In genomic region chr13:40606405-40607271, GRCm38 (mm10) we compare ENCODE assay signal across 9 mouse cellular contexts.
DNase-seq lines count a peak whose midpoint lies in the region; ATAC-seq and TF ChIP-seq lines count a peak whose summit lies in the region.
"Had no signal": no experiment of that assay in that cellular context is flagged by ENCODE, and none has a peak within 500 bp of the region (broad histone marks: within the 10 kb centered on the region; RNA-seq: fewer than 3 reads in every experiment).

No protein-coding gene starts in this region.

- H3K9ac ChIP-seq in midbrain, postnatal 0 days (replicated peaks; ENCODE audit: low read length, poor library complexity, severe bottlenecking): peak overlapping the region; percentile 42; the same call in 1 of the 2 replicates

- H3K4me1 ChIP-seq in midbrain, postnatal 0 days (ENCODE audit: insufficient read depth, low read length): no peaks in the 10 kb centered on the region

- H3K27ac ChIP-seq in midbrain, postnatal 0 days (ENCODE audit: low read depth, low read length): 0 out of 2 replicates have a peak overlapping the region, but pooled peaks have one; percentile 32

- ATAC-seq in midbrain, postnatal 0 days (ENCODE audit: low FRiP score): peak; percentile 64
- no peak for ATAC-seq in CD4-positive, CD25-positive, alpha-beta regulatory T cell, adult 4 months

- DNase-seq in heart, adult 11 months: peak; percentile 60
- no peak for DNase-seq in heart, adult 18-20 months
- peak; percentile 32 for DNase-seq in embryo, embryonic 11.5 days (ENCODE audit: low read depth, low spot score)
- peak; percentile 5 for DNase-seq in heart, postnatal 4 days
- DNase-seq in layer of hippocampus, postnatal 14 days (ENCODE audit: low spot score in 2 of 2): peak; percentile 56 to 62
- peak; percentile 73 for DNase-seq in midbrain, postnatal 0 days (ENCODE audit: low spot score)
- DNase-seq in ovary, postnatal 14 days (ENCODE audit: low spot score): no peak

- no peaks in the 10 kb centered on the region for H3K36me3 ChIP-seq in midbrain, postnatal 0 days (ENCODE audit: insufficient read depth, low read length)
- H3K36me3 ChIP-seq: G1E had no signal

- no peak for TF ChIP-seq CTCF in midbrain, postnatal 0 days (IDR thresholded peaks at IDR 0.05)

- 27% methylated on average over 25 of the region's 25 CpGs for WGBS in midbrain, postnatal 0 days

- no peaks in the 10 kb centered on the region for H3K27me3 ChIP-seq in midbrain, postnatal 0 days (ENCODE audit: insufficient read depth, low read length)

- H3K4me2 ChIP-seq in midbrain, postnatal 0 days (ENCODE audit: low read depth, low read length, poor library complexity, severe bottlenecking): peak overlapping the region; percentile 55

- H3K4me3 ChIP-seq in midbrain, postnatal 0 days (ENCODE audit: low read depth, low read length): peak overlapping the region; percentile 33

- no peaks in the 10 kb centered on the region for H3K9me3 ChIP-seq in midbrain, postnatal 0 days (ENCODE audit: low read length)

Comparison
In these comparisons a context has a peak if more than half of its experiments do, and no peak if none do; other contexts are left out.
1. DNase-seq: peak in heart, adult 11 months (single experiment), embryo, embryonic 11.5 days (single experiment), heart, postnatal 4 days (single experiment), layer of hippocampus, postnatal 14 days (2 of 2) and midbrain, postnatal 0 days (single experiment); none in heart, adult 18-20 months (0 of 2) and ovary, postnatal 14 days (single experiment).